Mouse (Mus musculus): ENCODE results near the gene Cenpu. TPM values are rescaled to one million over a fixed set of nuclear protein-coding genes. Genes with fewer than 3 reads are reported as not detected.

Cenpu gene
- total RNA-seq, 2 experiments from 2014 or later = 2.7 to 3.6 TPM

DNA sequence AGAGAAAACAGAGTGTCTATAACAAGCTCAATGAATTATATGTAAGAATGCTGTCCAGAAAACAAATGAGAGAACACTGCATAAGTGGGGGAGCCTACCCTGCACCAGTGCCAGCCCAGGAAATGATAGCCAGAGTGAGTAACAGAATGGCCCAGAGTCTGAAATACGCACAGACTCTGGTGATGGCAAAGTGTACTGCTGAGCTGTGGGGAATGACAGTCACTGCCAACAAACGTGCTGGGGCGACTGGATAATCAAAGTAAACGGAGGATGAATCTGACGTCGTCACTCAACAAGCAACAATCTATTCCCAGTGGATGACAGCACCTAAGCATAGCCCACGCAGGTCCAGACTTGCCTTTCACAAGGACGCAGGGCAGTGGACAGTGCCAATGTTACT is 41.2 kb downstream of the Cenpu start:
- DNase-seq (ENCODE audit: extremely low spot score in 1 of 2, low spot score in 2 of 2) = no peak

DNA sequence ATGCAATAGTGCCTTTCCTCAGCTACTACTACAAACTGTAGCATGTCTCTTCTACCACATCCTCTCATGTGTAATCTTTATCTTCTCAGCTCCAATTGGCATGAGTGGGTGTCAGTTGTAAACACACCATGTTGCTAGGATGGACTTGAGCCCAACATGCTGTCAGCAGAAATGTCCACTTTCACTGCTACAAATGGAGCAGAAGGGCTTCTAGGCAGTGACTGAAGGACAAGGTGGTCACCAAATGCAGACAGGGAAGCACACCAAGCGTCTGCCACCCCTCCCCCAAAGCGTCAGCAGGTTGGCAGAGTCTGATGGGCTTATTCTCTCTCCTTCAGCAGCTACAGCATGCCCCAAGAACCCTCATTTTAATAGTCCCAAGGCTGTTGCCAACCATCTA is 41.9 kb downstream of the Cenpu start:
- intact Hi-C loops (cut with DNase I) = no loop called here
- no peak for DNase-seq (ENCODE audit: extremely low spot score in 1 of 2, low spot score in 2 of 2)

More for the DNA sequence above, 41.2 kb downstream of the Cenpu start:
- intact Hi-C loops (cut with DNase I) = no loop called here

DNA sequence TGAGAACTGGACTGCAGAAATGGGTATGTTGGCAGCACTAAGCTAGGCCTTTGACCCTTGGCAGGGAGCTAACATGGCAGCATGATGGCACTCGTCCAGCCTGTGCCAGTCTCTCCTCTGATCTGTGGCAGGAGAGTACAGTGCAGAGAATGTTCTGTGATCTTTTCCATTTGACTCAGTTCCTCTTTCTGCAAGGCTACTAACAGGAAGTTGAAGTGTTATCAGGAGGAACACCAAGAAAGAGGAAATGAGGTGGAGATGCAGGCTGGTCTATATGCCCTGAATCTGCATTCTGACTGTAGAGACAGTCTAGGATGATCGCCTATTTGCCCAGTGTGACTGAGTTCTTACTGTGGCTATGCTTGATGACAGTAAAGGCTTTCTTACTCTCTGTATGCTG is 43.8 kb downstream of the Cenpu start:
- intact Hi-C loops (cut with DNase I) = no loop called here

DNA sequence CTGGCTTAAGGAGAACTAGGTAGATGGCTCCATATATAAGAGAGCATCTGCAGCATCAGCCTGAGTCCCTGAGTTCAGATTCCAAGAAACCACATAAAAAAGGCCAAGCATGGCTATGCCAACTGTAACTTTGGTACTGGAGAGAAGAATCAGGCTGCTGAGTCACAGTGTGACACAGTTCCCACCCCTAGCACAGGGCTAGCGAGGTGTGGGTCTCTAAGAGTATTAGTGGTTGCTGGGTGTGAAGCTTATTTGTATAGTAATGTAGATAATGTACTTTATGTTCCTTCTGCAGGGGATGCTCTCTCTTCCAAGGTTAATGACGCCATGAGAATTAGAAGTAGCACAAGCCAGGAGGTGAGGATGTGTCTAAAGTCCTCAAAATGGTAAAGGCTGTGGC is 44.7 kb downstream of the Cenpu start:
- intact Hi-C loops (cut with DNase I) = no loop called here
- DNase-seq (ENCODE audit: extremely low spot score in 1 of 2, low spot score in 2 of 2) = no peak

More for the DNA sequence above, 43.8 kb downstream of the Cenpu start:
- peak; percentile 23 to 40 for DNase-seq (ENCODE audit: extremely low spot score in 1 of 2, low spot score in 2 of 2)

DNA sequence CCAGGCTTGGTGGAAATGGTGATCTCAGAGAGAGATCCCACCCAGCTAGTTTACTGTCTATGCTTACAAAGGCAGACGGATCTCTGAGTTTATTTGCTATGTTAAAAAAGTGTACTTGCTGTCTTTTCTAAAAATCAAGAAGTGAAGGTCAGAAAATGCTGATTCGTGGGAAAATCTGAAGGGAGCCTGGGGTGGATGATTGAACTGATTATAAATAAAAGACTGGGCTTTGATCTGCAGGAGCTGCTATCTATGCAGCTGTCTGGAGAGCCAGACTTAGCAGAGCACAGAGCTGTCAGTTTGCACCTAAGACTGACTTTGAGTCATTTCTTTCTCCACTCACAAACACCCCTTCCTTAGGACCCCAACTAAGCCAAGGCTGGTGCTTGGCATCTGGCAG is 45.6 kb downstream of the Cenpu start:
- no peak for DNase-seq (ENCODE audit: extremely low spot score in 1 of 2, low spot score in 2 of 2)
- intact Hi-C loops (cut with DNase I) = no loop called here

DNA sequence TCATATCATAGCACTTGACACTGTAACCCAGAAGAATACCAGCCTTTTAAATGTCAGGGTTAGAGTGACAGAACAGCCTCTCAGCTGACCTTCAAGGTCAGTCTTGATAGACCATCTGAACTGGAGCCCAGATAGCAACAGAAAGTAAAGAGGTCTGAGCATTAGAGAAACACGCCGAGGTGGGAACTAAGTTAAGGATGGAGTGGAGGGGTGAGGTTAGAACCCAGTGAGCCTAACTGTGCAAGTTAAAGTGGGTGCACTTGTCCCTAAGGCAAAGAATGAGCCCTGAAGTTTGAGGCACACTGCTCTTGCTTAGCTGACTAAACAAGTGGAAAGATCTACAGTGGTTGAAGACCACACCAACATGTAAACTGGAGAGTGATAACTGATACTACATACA is 46.3 kb downstream of the Cenpu start:
- DNase-seq (ENCODE audit: extremely low spot score in 1 of 2, low spot score in 2 of 2) = no peak
- intact Hi-C loops (cut with DNase I) = no loop called here

DNA sequence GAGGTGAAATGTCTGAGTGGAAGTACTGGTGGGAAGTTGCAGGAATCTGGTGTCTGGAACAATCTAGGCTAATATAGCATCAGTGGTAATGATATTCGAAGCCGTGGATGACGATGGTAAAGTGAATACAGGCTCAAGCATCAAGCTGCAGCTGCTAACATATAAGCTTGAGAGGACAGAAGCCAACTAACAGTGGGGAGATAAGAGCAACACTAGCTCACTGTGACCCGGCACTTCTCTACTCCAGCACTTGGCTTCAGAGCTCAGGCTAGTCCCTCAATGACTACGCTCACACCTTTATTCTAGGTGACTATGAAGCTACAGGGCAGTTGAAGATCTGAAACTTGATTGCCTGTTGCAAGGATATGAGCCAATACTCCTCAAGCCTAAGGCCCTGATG is 46.9 kb downstream of the Cenpu start:
- no peak for DNase-seq (ENCODE audit: extremely low spot score in 1 of 2, low spot score in 2 of 2)

DNA sequence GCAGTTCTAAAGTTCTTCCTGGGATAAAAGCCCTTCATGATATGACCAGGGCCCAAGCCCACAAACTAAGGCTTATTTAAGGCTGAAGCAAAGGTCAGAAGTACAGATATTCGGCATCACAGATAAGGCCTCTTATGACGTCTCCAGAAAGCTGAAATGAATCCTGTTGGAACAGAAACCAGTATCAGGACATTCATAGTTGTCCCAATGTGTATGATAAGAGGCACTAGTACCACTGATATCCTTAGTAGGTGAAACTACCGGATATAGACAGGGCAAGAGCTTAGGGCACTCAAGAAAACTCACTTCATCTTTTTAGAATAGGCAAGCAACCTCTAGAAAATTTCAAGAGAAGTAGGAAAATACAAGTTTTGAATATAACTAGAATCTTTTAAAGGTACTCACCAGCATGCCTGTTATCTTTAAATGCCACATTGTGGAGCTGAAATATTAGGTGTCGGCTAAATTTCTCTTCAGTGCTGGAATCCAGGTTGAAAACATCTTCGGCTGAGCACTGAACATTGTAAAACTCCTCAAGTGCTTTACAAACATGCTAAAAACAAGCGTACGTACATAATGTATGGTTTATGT is 47.6 kb downstream of the Cenpu start:
- intact Hi-C loops (cut with DNase I) = no loop called here
- DNase-seq (ENCODE audit: extremely low spot score in 1 of 2, low spot score in 2 of 2) = no peak

More for the DNA sequence above, 46.9 kb downstream of the Cenpu start:
- intact Hi-C loops (cut with DNase I) = no loop called here

DNA sequence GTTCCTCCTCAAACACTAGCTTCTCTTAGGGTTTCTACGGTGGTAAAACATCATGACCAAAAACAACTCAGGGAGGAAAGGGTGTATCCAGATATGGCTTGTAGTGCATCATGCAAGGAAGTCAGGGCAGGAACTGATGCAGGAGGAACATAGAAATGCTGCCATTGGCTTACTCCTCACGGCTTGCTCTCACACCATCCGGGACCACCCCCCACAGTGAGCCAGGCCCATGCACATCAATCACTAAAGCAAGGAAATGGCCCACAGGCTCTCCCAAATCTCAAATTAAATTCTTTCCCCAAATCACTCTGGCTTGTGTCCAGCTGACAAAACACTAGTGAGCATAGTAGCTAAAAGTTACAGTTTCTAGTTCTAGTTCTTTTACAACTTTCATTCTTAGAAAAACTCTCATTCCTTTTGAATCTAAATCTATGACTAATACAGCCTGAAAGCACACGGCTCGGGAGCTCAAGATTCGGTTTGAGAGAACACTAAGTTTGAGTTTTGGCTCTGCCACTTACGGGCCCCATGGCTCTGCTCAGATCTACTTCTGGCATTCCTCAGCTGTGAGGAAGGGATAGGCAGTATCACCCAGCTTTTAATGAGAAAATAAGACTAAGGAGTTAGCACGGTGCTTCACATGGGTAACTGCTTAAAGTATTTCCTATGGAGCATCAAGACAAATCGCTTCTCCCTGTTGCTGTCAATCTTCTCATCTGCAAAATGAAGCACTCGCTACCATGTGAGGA is 49.3 kb downstream of the Cenpu start:
- no peak for DNase-seq (ENCODE audit: extremely low spot score in 1 of 2, low spot score in 2 of 2)
- intact Hi-C loops (cut with DNase I) = no loop called here

DNA sequence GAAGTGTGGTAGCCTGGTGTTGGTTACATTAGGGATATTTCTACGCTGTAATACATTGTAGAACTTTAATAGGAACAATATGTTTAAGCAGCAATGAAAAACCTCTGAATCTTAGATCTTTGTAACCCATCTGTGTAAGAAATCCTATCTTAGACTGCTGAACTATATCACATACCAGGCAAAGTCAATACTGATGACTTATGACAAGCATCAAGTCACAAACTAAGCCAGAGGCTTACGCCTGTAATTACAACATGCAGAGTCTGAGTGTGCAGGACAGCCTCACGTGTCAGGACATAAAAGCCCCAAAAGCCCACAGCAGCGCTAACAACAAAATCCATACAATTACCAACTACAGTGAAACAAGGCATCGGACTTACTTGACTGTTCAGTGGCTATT is 51.8 kb downstream of the Cenpu start:
- no peak for DNase-seq (ENCODE audit: extremely low spot score in 1 of 2, low spot score in 2 of 2)

DNA sequence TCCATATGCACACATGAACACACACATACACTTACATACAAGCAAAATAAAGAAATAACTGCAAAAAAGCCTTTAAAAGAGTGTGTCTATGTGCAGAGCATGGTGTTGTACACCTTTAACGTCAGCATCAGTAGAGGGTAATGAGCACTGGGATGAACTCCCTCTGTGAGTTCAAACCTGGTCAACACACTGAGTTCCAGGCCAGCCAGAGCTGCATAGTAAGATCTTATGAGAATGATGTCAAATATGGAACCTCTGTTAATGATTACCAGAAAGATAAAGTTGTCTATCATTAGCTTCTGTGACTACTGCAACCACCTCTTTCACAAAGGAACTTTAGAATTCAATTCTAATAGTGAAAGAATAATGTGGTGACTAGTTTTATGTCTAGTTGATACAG is 55.1 kb downstream of the Cenpu start:
- intact Hi-C loops (cut with DNase I) = no loop called here
- no peak for DNase-seq (ENCODE audit: extremely low spot score in 1 of 2, low spot score in 2 of 2)

More for the DNA sequence above, 51.8 kb downstream of the Cenpu start:
- intact Hi-C loops (cut with DNase I) = no loop called here

DNA sequence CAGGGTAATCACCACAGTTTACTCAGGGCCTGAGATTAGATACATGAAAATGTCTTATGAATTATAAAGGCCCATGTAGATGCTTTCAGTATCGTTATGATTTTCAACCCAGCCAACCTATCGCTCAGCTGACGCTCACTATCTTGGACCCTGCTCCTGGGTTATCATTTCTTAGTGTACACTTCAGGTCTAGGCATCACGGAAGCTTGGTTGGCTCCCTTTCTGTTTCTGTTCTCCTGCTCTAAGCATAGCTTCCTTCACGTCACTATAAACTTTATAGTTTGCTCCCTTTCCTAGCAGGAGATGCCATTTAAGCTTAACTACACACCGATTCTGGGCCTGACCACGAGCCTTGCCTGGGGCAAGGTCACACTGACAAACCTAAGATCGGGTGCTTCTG is 59.7 kb downstream of the Cenpu start:
- intact Hi-C loops (cut with DNase I) = no loop called here
- DNase-seq (ENCODE audit: extremely low spot score in 1 of 2, low spot score in 2 of 2) = no peak

DNA sequence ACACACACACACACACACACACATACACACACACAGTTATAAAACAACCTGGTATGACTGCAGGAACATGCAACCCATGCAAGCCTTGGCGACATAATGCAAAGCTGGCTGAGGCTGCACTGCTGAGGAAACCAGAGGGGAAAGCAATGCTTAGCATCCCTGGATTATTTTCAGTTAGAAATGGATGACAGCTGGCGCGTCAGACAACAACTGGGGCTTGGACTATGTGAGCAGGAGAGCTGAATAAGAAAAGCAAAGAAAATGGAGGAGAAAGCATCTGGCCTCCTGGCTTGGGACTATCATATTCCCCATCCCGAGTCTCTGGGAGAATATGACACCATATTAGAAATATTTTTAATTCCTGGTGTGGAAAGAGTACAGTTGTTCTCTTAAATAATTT is 61.1 kb downstream of the Cenpu start:
- intact Hi-C loops (cut with DNase I) = no loop called here
- DNase-seq (ENCODE audit: extremely low spot score in 1 of 2, low spot score in 2 of 2) = no peak

DNA sequence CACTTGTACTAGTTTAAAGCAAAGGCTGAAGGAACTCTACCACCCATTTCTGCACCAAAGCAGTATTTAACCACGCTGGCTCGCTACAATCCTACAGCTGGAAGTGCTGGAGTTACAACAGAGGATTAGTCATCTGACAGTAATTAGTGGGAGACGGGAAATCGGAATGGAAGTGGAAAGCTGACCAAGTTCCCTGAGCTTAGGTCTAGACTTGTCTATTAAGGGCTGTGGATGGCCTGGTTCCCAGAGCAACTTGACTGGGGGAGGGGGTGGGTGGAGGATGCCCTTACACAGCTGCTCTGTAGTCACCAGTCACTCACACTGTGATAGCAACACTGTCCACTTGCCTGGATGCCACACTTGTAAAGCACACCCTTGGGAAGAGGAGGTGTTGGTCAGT is 61.5 kb downstream of the Cenpu start:
- DNase-seq (ENCODE audit: extremely low spot score in 1 of 2, low spot score in 2 of 2) = no peak
- intact Hi-C loops (cut with DNase I) = no loop called here

DNA sequence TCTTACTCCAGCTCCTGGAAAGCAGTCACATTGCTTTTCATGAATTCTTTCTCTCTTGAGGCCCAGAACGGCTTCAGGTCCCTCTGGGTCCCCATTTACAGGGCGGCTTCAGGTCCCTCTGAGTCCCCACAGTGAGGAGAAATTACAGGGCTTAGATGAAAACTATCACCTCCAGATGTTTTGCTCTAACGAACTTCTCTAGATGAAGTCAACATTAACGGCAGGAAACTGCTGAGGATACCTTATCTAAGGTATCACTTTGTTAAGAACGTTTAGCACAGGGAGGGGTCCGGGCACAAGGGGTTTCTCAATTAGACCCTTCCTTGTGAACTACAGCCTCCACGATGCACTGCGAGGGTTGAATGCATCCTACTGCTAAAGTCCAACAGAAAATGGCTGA is 64.1 kb downstream of the Cenpu start:
- intact Hi-C loops (cut with DNase I) = no loop called here
- DNase-seq (ENCODE audit: extremely low spot score in 1 of 2, low spot score in 2 of 2) = no peak

DNA sequence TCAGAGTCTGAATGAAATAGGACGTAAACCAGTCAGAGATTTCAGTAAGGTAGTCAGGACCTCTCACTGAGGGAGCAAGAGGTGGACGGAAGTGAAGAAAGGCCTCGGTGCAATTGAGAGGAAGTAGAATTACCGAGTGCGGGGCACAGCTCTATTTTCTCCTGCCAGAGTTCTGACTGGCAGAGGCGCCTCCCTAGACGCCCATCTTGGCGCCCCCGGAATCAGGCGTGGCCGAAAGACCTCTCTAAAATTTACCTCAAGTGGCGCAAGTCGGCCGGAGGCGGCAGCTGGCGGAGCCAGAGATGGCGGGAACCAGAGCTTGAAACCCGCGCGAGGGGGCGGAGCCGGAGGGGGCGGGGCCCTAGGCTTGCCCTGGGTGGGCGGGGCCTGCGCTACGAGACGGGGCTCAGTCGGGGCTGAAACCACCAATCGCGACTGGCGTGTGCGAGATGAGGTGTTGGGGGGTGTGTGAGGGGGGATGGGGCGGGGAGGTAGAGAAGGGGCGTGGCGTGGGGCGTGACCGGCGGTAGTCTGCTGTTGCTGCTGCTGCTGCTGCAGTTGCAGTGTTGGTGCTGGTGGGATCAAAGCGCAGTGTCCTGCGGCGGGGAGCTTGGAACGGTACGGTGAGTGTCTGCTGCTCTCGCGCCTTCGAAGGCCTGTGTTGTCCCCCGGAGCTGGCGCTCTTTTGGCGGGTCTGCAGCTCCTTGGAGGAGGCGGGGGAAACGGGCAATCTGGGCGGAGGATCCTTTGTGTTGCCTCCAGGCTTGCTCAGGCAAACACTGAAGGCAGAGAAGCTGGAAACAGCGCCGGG is 65.3 kb downstream of the Cenpu start, which contains the start of the genes Primpol and Casp3:
Primpol (minus strand) TSS at position 334 of the 811 bp plus-strand sequence.
Casp3 (plus strand) TSS at position 413 of the 811 bp plus-strand sequence.
- peak; percentile 90 to 96 for DNase-seq (ENCODE audit: extremely low spot score in 1 of 2, low spot score in 2 of 2)
- intact Hi-C loops (cut with DNase I) = no loop called here

DNA sequence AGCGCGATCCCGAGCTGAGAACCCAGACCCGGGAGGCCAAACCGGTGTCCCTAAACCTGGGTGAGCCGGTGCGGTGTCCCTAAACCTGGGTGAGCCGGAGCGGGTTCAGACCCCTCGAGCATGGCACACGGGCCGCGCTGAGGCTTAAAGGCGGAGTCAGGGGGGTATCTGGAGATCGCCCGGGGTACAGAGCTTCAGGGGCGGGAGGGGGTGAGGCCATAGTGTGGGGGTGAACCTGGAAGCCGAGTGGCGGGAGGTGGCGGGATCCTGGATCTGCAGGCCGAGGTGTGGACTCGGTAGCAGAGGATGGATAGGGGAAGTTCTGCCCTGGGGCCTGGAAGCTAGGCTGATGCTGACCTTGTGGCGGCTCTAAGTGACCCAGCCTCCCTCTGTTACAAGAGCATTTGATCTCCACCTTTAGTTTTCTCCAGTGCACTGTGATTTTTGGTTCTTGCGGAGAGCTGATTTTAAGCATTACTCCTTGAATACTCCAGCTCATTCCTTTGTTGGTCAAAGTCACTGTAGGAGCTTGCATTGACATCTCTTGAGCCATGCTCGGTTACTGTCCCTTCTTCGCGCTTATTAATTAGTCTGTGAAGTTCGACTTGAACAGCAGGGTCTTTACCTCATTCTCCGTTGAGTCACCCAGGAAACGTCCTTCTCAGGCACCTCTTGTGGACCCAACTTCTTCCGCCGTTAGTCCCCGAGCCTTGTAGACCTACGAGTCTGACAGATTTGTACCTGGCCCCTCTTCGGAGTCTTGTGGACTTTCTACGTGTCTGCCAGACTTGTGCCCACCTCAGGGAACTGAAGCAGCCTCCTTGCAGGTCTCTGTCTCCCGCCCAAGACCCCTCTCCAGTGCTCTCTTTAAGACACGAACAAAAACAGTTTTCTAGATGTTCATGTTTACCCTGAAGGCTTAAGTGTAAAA is 66.1 kb downstream of the Cenpu start:
- no peak for DNase-seq (ENCODE audit: extremely low spot score in 1 of 2, low spot score in 2 of 2)
- intact Hi-C loops (cut with DNase I) = no loop called here

DNA sequence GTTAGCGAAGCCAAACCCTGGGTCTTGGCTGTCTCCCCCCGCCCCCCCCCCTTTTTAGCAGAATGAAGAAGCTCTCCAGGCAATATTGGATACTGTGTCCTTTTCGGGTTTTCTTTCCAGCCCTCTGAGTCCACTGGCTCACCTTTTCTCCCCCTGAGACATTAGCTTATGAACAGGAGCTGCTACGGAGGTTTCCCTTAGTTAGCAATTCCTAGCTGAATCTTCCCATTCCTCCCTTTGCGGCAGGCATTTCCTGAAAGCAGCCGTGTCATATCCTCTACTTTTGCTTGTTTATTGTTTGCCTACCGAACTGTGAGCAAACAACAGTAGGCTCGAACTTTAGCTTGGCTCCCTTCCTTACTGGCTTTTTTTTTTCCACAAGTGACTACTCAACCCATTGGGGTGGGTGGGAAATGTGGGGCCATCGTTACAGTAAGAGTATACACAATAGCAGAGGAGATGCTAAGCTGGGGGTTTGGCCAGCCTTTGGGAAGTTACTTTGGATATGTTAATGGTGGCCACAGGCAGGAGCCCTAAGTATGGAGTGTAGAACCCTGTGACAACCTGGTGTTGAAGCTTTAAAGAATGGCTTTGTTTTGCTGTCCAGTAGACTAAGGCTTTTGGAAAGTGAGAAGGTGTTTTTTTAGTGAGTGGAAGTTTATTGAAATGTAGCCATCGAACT is 67.0 kb downstream of the Cenpu start:
- DNase-seq (ENCODE audit: extremely low spot score in 1 of 2, low spot score in 2 of 2) = no peak
- intact Hi-C loops (cut with DNase I) = no loop called here
